Comparison of ENCODE assay signal across 23 mouse cellular contexts in genomic region chr10:85141465-85141864, GRCm38 (mm10). TPM values are rescaled to one million over a fixed set of nuclear protein-coding genes. Genes with fewer than 3 reads are reported as not detected.
DNase-seq lines count a peak whose midpoint lies in the region; ATAC-seq and TF ChIP-seq lines count a peak whose summit lies in the region.
"Had no signal": no experiment of that assay in that cellular context is flagged by ENCODE, and none has a peak within 500 bp of the region (broad histone marks: within the 10 kb centered on the region; RNA-seq: fewer than 3 reads in every experiment).

No protein-coding gene starts in this region.

- H3K9me3 ChIP-seq in kidney, postnatal 0 days (replicated peaks; ENCODE audit: low read length), result no peaks in the 10 kb centered on the region
- H3K9me3 ChIP-seq in limb, embryonic 10.5 days (replicated peaks), result no peaks in the 10 kb centered on the region
- no peaks in the 10 kb centered on the region for H3K9me3 ChIP-seq in heart, embryonic 11.5 days (replicated peaks; ENCODE audit: control insufficient read depth, low read length)
- H3K9me3 ChIP-seq: embryonic facial prominence, embryonic 12.5 days; hindbrain, embryonic 15.5 days; liver, embryonic 15.5 days; lung, embryonic 15.5 days; midbrain, embryonic 15.5 days; neural tube, embryonic 13.5 days; stomach, embryonic 15.5 days had no signal

- H3K36me3 ChIP-seq in kidney, postnatal 0 days (ENCODE audit: insufficient read depth, low read length), result peaks cover 19% of the 10 kb centered on the region
- H3K36me3 ChIP-seq in kidney, adult 2 months (ENCODE audit: control insufficient read depth, insufficient read depth, low read length), result no peaks in the 10 kb centered on the region; the same call in 1 of the 2 replicates
- H3K36me3 ChIP-seq in limb, embryonic 10.5 days, result peaks cover 48% of the 10 kb centered on the region
- peaks cover 5% of the 10 kb centered on the region; the same call in 1 of the 2 replicates for H3K36me3 ChIP-seq in heart, embryonic 11.5 days (ENCODE audit: control insufficient read depth, insufficient read depth, low read length)

- TF ChIP-seq POLR2A in kidney, adult 2 months (IDR thresholded peaks at IDR 0.05; ENCODE audit: low read depth, low read length), result no peak

- WGBS in kidney, postnatal 0 days, result 53% methylated on average over 9 of the region's 9 CpGs
- 75% methylated on average over 9 of the region's 9 CpGs for WGBS in kidney, adult 2 months
- 41% methylated on average over 9 of the region's 9 CpGs for WGBS in limb, embryonic 10.5 days
- 72% methylated on average over 9 of the region's 9 CpGs for WGBS in heart, embryonic 11.5 days (ENCODE audit: insufficient replicate concordance)

- H3K9ac ChIP-seq in kidney, postnatal 0 days (ENCODE audit: low read depth, low read length), result no peak overlapping the region
- no peak overlapping the region for H3K9ac ChIP-seq in heart, embryonic 11.5 days (ENCODE audit: low read depth, low read length)
- H3K9ac ChIP-seq: embryonic facial prominence, embryonic 12.5 days; hindbrain, embryonic 15.5 days; liver, embryonic 15.5 days; lung, embryonic 15.5 days; midbrain, embryonic 15.5 days; neural tube, embryonic 13.5 days; stomach, embryonic 15.5 days had no signal

- H3K27ac ChIP-seq in kidney, postnatal 0 days, result no peak overlapping the region
- H3K27ac ChIP-seq in kidney, adult 2 months (ENCODE audit: insufficient read depth, low read depth, low read length), result no peak overlapping the region
- no peak overlapping the region for H3K27ac ChIP-seq in limb, embryonic 10.5 days
- no peak overlapping the region for H3K27ac ChIP-seq in heart, embryonic 11.5 days (ENCODE audit: low read depth, low read length)
- H3K27ac ChIP-seq: embryonic facial prominence, embryonic 12.5 days; hindbrain, embryonic 15.5 days; liver, embryonic 15.5 days; lung, embryonic 15.5 days; midbrain, embryonic 15.5 days; neural tube, embryonic 13.5 days; stomach, embryonic 15.5 days had no signal

- no peak for ATAC-seq in kidney, postnatal 0 days (replicated peaks; ENCODE audit: low FRiP score, low read depth)
- no peak for ATAC-seq in heart, embryonic 11.5 days (replicated peaks; ENCODE audit: insufficient number of reproducible peaks, low FRiP score, low TSS enrichment)
- ATAC-seq: midbrain, embryonic 15.5 days had no signal

- no peak overlapping the region for H3K4me2 ChIP-seq in kidney, postnatal 0 days (ENCODE audit: low read length)
- no peak overlapping the region for H3K4me2 ChIP-seq in heart, embryonic 11.5 days
- H3K4me2 ChIP-seq: embryonic facial prominence, embryonic 12.5 days; hindbrain, embryonic 15.5 days; liver, embryonic 15.5 days; lung, embryonic 15.5 days; midbrain, embryonic 15.5 days; neural tube, embryonic 13.5 days; stomach, embryonic 15.5 days had no signal

- DNase-seq in embryo, embryonic 10 days (ENCODE audit: low spot score), result peak; percentile 16
- no peak for DNase-seq in embryo, embryonic 9.5 days (ENCODE audit: extremely low spot score)
- DNase-seq in kidney, postnatal 0 days (ENCODE audit: low spot score), result peak; percentile 39
- DNase-seq in kidney, adult 2 months, result no peak
- DNase-seq in limb, embryonic 10.5 days (ENCODE audit: low spot score), result peak; percentile 45
- peak; percentile 26 for DNase-seq in yolk sac, embryonic 10.5 days (ENCODE audit: low spot score)
- DNase-seq: adrenal gland, postnatal 10 days; cerebellum, adult 2 months; cerebellum, postnatal 25 days; gastrocnemius, postnatal 36 days; heart, postnatal 4 days; kidney, adult 11 months; liver; lung, postnatal 36 days; thymus, postnatal 25 days had no signal

- H3K27me3 ChIP-seq in kidney, postnatal 0 days (ENCODE audit: insufficient read depth, low read length), result no peaks in the 10 kb centered on the region
- H3K27me3 ChIP-seq in kidney, adult 2 months (replicated peaks; ENCODE audit: control insufficient read depth, insufficient read depth, low read length), result no peaks in the 10 kb centered on the region
- no peaks in the 10 kb centered on the region for H3K27me3 ChIP-seq in limb, embryonic 10.5 days (ENCODE audit: low read depth, poor library complexity, severe bottlenecking)
- H3K27me3 ChIP-seq in heart, embryonic 11.5 days (ENCODE audit: control insufficient read depth, insufficient read depth, low read length), result no peaks in the 10 kb centered on the region
- H3K27me3 ChIP-seq: embryonic facial prominence, embryonic 12.5 days; hindbrain, embryonic 15.5 days; liver, embryonic 15.5 days; lung, embryonic 15.5 days; midbrain, embryonic 15.5 days; neural tube, embryonic 13.5 days; stomach, embryonic 15.5 days had no signal

- H3K4me3 ChIP-seq in kidney, postnatal 0 days (replicated peaks; ENCODE audit: low read depth, low read length), result no peak overlapping the region
- no peak overlapping the region for H3K4me3 ChIP-seq in kidney, adult 2 months (ENCODE audit: insufficient read depth, low read depth, low read length)
- no peak overlapping the region for H3K4me3 ChIP-seq in limb, embryonic 10.5 days
- H3K4me3 ChIP-seq in heart, embryonic 11.5 days (ENCODE audit: low read depth, low read length), result no peak overlapping the region
- H3K4me3 ChIP-seq: embryonic facial prominence, embryonic 12.5 days; hindbrain, embryonic 15.5 days; liver, embryonic 15.5 days; lung, embryonic 15.5 days; midbrain, embryonic 15.5 days; neural tube, embryonic 13.5 days; stomach, embryonic 15.5 days had no signal

- no peaks in the 10 kb centered on the region for H3K4me1 ChIP-seq in kidney, postnatal 0 days (replicated peaks; ENCODE audit: insufficient read depth, low read length)
- H3K4me1 ChIP-seq in kidney, adult 2 months (ENCODE audit: control insufficient read depth, insufficient read depth, low read length), result no peaks in the 10 kb centered on the region
- peaks cover 14% of the 10 kb centered on the region for H3K4me1 ChIP-seq in limb, embryonic 10.5 days
- H3K4me1 ChIP-seq in heart, embryonic 11.5 days (ENCODE audit: control insufficient read depth, insufficient read depth, low read length), result no peaks in the 10 kb centered on the region
- H3K4me1 ChIP-seq: embryonic facial prominence, embryonic 12.5 days; hindbrain, embryonic 15.5 days; liver, embryonic 15.5 days; lung, embryonic 15.5 days; midbrain, embryonic 15.5 days; stomach, embryonic 15.5 days had no signal

- TF ChIP-seq CTCF in kidney, postnatal 0 days (IDR thresholded peaks at IDR 0.05; ENCODE audit: low read depth), result no peak
- no peak for TF ChIP-seq CTCF in kidney, adult 2 months (conservative IDR thresholded peaks at IDR 0.05; ENCODE audit: insufficient read depth, insufficient read length, low read depth, low read length)

RNA-seq across cellular contexts. Expression of gene Mterf2, which starts 13.6 kb away (rescaled TPM):
- 14.3 and 15.2 TPM in 2 replicates for polyA plus RNA-seq in kidney, postnatal 0 days (2015; fragmentation: Nextera tagmentation; extraction: Ambion mirVana)
- polyA plus RNA-seq in kidney, adult 2 months (2012; rRNA removed), result 4.9 and 10.1 TPM in 2 replicates
- 22.5 and 25.1 TPM in 2 replicates for polyA plus RNA-seq in limb, embryonic 10.5 days (2016; fragmentation: Nextera tagmentation; extraction: Ambion mirVana)
- polyA plus RNA-seq in heart, embryonic 11.5 days (2014; fragmentation: Nextera tagmentation; extraction: Ambion mirVana), result 15.1 and 17.0 TPM in 2 replicates

RNA-seq across cellular contexts. Expression of gene Tmem263, which starts 39.0 kb away (rescaled TPM):
- polyA plus RNA-seq in kidney, postnatal 0 days (2015; fragmentation: Nextera tagmentation; extraction: Ambion mirVana), result 49.7 and 56.7 TPM in 2 replicates
- polyA plus RNA-seq in kidney, adult 2 months (2012; rRNA removed), result 2.3 and 2.5 TPM in 2 replicates
- polyA plus RNA-seq in limb, embryonic 10.5 days (2016; fragmentation: Nextera tagmentation; extraction: Ambion mirVana), result 46.0 and 75.8 TPM in 2 replicates
- 57.3 and 62.2 TPM in 2 replicates for polyA plus RNA-seq in heart, embryonic 11.5 days (2014; fragmentation: Nextera tagmentation; extraction: Ambion mirVana)

RNA-seq across cellular contexts. Expression of gene Fhl4, which starts 39.2 kb away (rescaled TPM):
- polyA plus RNA-seq in kidney, postnatal 0 days (2015; fragmentation: Nextera tagmentation; extraction: Ambion mirVana), result 0.89 and 0.94 TPM in 2 replicates
- 0.28 and 0.33 TPM in 2 replicates for polyA plus RNA-seq in kidney, adult 2 months (2012; rRNA removed)
- polyA plus RNA-seq in limb, embryonic 10.5 days (2016; fragmentation: Nextera tagmentation; extraction: Ambion mirVana), result 0.78 and 0.97 TPM in 2 replicates
- polyA plus RNA-seq in heart, embryonic 11.5 days (2014; fragmentation: Nextera tagmentation; extraction: Ambion mirVana), result 1.4 TPM in 2 replicates

RNA-seq across cellular contexts. Expression of gene Cry1, which starts 43.4 kb away (rescaled TPM):
- polyA plus RNA-seq in kidney, postnatal 0 days (2015; fragmentation: Nextera tagmentation; extraction: Ambion mirVana), result 28.1 and 28.7 TPM in 2 replicates
- polyA plus RNA-seq in kidney, adult 2 months (2012; rRNA removed), result 1.3 TPM in 2 replicates
- 36.2 and 38.0 TPM in 2 replicates for polyA plus RNA-seq in limb, embryonic 10.5 days (2016; fragmentation: Nextera tagmentation; extraction: Ambion mirVana)
- polyA plus RNA-seq in heart, embryonic 11.5 days (2014; fragmentation: Nextera tagmentation; extraction: Ambion mirVana), result 14.7 and 19.6 TPM in 2 replicates

Comparison
In these comparisons a context has a peak if more than half of its experiments do, and no peak if none do; other contexts are left out.
1. DNase-seq: peak in embryo, embryonic 10 days (single experiment), kidney, postnatal 0 days (single experiment), limb, embryonic 10.5 days (single experiment) and yolk sac, embryonic 10.5 days (single experiment); none in embryo, embryonic 9.5 days (single experiment) and kidney, adult 2 months (single experiment).
2. RNA of gene Tmem263, which starts 39.0 kb away (polyA plus RNA-seq): 46.0 to 75.8 TPM in limb, embryonic 10.5 days, 57.3 to 62.2 TPM in heart, embryonic 11.5 days and 49.7 to 56.7 TPM in kidney, postnatal 0 days; 2.3 to 2.5 TPM in kidney, adult 2 months; every median in the first group is over 10 times any median in the second.